ENCODE assay signal across 16 mouse cellular contexts in the genomic region with DNA sequence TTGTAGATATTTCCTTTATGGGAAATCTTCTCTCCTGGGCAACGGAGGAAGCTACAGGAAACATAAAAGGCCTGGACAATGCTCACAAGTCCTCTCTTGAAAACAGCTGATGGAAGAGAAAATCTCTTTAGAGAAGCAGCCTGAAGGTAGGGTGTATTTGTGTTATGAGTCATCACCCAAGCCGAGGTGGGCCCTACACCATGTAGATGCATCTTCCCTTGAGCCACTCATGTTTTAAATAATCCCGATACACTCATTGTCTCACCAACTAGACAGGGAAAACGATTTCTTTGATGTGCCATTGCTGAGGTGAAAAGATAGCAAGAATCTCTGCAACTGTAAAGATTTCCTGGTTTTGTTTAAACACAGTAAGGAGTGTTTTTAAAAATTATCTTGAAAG.
"Had no signal": no experiment of that assay in that cellular context is flagged by ENCODE, and none has a peak within 500 bp of the region (broad histone marks: within the 10 kb centered on the region; RNA-seq: fewer than 3 reads in every experiment).

No protein-coding gene starts in this region.

- H3K9ac ChIP-seq: neural tube, embryonic 13.5 days; neural tube, embryonic 15.5 days; stomach, embryonic 15.5 days had no signal

- H3K36me3 ChIP-seq: neural tube, embryonic 13.5 days; neural tube, embryonic 15.5 days; stomach, embryonic 15.5 days had no signal

- H3K27me3 ChIP-seq: neural tube, embryonic 15.5 days; stomach, embryonic 15.5 days had no signal

- H3K4me3 ChIP-seq: neural tube, embryonic 13.5 days; neural tube, embryonic 15.5 days; stomach, embryonic 15.5 days had no signal

- H3K9me3 ChIP-seq: neural tube, embryonic 13.5 days; neural tube, embryonic 15.5 days; stomach, embryonic 15.5 days had no signal

- H3K4me1 ChIP-seq: stomach, embryonic 15.5 days had no signal

- H3K27ac ChIP-seq: neural tube, embryonic 13.5 days; neural tube, embryonic 15.5 days; stomach, embryonic 15.5 days; stomach, postnatal 0 days had no signal

- DNase-seq: retina, postnatal 1 day; right cerebral cortex, adult 18-20 months; right cerebral cortex, postnatal 14 days; right cerebral cortex, postnatal 25 days; right cerebral cortex, postnatal 4 days; spleen, adult 18-20 months; thymus, adult 18-20 months; thymus, adult 2 months; thymus, postnatal 14 days; thymus, postnatal 25 days; thymus, postnatal 36 days; thymus, postnatal 4 days had no signal

- H3K4me2 ChIP-seq: neural tube, embryonic 13.5 days; neural tube, embryonic 15.5 days; stomach, embryonic 15.5 days had no signal
